Mouse (Mus musculus) ES-CJ7 (cell line): Measurements from ENCODE around the gene Cdcp1.

Source experiments
- DNase-seq: peaks from one replicate; pipeline ENCODE4 v3.0.0; 2011; ENCODE audit warnings: low read depth, low spot score

The Cdcp1 gene

DNA sequence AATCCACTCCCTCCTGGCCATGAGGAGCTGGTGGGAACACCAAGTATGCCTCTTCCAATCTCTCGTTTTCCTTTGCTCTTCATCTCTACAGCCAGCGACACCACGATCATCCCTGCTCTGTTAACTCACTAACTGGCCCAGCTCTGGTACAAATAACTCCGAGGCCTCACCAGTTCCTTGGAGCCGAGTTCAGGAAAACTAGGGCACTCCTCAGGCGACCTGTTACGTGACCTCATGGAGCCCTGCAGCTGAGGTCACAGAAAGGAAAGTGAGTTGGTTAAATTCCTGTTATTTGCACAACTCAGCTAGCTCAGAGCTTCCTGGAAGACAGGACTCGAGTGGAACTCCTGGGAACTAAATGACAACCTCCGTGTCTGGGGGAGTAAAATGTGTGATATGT, 2.5 kb downstream of the Cdcp1 start:
- no peak for DNase-seq

DNA sequence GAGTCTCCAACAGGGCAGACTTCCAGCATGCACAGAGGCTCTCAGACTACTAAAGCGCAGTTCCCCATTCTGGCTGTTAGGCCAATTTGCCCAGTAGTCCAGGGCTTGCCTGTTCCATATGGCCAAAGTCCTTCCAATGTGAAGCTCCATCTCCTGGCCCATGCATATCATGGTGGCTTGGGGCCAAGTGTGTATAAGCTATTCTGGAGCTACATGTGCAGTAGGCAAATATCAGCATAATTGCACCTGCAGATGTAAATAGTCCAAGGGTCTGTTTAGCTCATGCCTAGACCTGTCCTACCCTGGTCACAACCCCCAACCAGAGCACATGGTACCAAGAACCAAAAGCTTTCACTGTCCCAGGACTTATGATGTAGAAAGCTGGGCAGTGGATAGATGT, 7.9 kb downstream of the Cdcp1 start:
- no peak for DNase-seq

DNA sequence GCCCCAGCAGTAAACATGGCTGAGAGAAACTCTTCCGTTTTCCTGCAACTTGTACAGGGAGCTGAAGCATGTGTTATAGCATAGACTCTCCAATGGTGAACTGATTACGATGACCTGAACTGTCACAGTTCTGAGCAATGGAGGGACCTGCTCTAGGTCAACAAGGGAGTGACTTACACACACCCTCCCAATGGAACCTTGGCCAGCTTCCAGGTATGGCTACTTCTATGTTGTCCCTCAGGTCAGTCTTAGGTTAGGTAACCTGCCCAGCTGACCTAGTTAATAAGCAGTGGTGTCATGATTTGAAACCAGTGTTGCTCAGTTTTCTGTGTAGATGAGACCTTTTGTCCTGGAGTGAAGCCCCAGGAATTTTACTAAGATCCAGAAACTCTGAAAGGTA, 8.9 kb downstream of the Cdcp1 start:
- DNase-seq = no peak

DNA sequence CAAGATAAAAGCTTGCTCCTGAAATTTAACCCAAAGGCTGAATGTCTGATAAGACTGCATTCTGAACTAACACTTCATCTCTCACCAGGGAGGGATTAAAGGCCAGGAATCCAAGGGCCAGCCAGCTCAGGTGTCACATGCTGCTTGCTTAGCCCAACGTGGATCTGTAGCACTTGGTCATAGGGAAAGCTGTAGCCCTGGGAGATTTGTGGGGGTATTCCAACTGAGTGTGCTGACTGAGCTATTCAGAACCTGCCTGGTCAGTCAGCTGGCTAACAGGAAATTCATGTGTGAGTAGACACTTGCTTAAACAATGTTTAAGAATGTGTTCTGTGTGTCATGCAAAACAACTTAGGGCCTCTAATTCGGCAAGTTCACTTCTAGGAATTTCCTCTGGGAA, 9.3 kb downstream of the Cdcp1 start:
- no peak for DNase-seq

DNA sequence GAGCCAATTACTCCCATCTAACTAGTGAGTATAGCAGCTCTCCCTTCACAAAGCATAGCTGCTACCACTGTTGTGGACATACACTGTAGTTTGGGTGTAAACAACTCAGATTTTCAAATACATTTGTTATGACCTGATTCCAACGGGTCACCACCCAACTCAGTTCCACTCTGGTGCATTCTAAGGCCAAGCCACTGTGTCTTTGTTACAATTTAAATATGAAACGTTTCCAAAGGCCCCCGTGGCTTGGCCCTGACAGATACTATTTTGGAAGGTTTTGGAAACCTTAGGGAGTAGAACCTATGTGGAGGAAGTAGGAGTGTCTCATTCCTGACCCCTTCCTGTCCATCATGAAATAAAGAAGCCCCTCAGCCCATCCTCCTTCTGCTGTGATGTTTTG, 15.7 kb downstream of the Cdcp1 start:
- no peak for DNase-seq

DNA sequence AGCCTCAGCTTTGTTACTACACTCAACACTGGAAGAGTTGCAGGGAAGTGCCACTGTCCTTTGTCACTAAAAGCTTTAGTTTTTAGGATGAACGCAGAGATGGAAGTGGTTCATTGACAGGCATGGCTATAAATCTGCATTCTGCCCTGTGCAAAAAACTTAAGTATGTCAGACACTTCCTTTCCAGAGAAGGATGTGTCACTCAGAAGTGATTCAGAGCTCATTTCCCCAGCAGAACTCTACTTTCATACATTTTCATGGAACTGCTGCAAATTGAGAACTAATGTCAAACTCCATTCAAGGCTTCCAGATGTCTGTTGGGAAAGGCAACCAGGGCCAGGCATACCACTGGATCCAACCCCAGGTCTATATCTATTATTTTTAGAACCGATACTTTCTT, 27.6 kb downstream of the Cdcp1 start:
- DNase-seq = no peak

DNA sequence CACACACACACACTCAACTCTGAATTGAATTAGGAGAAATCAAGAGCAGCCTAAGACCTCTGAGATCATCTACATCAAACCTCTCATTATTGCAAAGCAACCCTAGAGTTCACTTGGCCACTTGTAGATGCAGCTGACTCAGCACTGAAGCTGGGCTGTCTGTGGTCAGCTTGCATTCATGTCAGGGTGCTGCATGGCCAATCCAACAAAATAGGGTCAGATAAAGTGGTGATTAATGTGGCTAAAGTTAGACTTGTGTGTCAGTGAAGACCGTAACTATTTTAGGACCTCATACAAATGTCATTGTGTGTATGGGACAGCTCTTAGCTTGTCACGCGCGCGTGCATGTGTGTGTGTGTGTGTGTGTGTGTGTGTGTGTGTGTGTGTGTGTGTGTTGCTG, 28.2 kb downstream of the Cdcp1 start:
- no peak for DNase-seq

DNA sequence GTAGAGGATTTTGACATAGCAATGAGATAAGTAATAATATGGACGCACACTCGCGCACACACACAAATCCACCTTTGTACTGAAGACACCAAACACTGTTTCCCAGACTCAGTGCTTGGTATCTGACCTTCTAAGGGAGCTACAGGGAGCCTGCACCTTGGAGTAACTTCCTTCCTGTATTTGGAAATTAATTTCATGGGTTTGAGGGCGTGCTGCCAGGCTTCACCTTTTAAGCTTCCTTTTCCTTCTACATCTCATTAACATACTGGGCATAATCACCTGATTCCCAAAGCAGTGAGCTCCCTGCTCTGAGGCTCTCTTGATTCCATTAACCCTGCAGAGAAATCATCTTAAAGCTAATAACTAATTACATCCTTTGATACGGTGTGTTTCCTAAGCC, 29.7 kb downstream of the Cdcp1 start:
- DNase-seq = no peak

DNA sequence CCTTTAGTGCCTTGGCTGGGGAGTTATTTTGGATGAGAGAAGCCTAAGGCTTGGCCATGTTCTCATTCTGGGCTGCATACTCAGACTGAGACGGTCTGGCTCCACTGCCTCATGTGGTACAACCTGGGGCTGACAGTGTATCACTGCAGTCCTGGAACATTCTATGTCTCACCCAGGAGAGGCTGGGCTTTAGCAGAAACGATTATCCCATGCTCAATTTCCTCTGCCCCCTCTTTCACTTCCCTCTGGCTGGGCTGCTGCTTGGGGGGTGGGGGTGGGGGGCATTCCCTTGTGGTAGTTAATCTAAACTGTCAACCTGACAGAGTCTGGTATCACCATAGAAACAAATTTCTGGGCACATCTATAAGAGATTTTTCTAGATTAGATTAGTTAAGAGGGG, 30.3 kb downstream of the Cdcp1 start:
- DNase-seq = no peak

DNA sequence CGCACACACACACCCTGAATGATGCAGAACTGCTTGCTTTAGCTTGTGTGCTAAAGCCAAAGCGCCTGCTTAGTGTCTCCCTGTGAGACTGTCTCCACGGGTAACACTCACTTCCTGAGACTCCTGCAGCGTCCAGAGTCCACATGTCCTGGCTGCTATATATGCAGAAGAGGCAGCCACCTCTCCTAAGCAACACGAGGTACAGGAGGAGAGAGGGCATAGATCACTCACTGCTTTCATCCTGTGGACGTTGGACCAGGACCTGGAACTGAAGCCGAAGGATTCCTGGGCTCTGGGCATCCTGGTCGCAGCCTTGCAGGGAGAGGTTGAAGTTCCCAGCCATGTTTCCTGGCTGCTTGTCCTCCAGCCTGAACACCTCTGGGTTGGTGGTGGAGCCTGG, 32.6 kb downstream of the Cdcp1 start:
- no peak for DNase-seq

DNA sequence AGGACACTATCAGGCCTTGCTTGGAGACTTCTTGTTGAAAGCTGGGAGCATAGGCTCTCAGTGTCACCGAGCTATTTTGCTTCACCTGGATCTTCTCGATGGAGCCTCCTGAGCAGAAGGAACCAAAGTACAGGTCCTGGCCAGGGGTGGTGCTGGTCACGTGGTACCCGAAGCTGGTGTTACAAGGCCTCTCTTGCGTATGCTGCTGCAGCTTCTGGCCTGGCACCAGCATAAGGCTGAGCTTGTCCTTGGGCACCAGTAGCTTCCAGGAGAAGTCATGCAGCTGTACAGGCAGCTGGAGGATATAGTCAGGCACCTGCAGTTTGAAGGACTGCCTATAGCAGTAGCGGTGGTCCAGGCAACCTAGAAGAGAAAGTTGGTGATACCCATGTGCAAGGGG, 35.8 kb downstream of the Cdcp1 start:
- DNase-seq = no peak

DNA sequence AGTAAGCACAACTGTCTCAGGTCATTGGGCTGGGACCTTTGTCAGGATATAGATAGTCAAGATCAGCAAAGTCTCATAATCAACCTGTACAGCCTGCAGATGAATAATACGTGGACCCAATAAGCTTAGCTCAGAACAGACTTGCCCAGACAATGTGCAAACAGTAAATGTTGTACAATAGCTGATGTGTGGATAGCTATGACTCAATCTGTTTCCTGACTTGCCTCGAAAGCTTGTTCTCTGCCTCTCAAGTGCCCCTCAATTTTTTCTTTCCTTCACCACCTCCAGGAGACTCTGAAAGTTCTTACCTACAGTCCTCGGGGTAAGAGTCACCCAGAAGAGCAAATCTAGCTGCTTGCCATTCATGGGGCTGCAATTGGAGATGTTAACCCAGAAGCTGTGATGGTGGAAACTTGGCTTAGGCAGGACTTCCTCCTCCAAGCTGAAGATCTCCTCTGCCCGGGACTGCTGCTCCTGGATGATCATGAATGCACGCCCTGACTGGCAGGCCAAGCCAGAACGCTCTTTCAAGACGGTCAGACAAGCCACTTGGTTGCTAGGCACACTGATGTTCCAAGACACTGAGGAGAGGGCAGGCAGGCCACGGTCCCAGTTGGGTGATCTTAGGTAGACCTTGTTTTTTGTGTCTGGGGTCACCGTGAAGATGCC, 38.3 kb downstream of the Cdcp1 start:
- DNase-seq = no peak

DNA sequence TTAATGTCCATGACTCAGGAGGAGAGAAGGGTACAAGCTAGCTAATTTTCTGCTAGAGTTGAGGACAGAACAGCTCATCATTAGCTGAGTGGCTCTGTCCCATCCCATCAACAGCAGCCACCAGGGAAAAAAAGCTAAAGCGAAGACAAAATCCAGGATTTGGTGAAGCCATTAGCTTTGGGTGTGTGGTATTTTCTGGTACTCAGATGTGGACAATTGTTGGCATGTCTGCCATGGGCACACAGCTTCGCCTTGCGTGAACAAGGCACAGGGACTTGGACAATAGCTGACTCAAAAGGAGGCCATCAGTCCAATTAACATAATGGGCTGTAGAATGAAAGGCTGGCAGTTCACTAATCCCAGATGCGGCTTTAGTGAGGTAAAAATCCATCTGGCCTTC, 41.5 kb downstream of the Cdcp1 start:
- DNase-seq = no peak

DNA sequence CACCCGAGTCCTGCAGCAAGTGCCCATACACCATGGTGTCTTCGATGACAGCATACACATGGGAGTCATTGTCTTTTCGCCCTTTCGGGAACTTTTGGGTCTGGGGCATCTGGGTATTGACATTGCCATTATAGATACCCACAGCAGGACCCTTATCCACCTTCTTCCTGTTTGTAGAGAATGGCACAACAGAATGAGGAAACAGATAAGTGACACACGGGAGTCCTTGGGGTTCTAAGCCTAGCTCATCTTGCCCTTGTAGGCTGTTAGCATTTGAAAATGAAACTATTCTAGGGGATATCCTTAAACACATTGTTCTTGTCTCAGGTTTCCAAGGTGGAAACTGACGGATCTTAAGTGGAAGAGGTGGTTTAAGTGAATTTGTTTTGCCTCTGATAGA, 42.1 kb downstream of the Cdcp1 start:
- DNase-seq = no peak

DNA sequence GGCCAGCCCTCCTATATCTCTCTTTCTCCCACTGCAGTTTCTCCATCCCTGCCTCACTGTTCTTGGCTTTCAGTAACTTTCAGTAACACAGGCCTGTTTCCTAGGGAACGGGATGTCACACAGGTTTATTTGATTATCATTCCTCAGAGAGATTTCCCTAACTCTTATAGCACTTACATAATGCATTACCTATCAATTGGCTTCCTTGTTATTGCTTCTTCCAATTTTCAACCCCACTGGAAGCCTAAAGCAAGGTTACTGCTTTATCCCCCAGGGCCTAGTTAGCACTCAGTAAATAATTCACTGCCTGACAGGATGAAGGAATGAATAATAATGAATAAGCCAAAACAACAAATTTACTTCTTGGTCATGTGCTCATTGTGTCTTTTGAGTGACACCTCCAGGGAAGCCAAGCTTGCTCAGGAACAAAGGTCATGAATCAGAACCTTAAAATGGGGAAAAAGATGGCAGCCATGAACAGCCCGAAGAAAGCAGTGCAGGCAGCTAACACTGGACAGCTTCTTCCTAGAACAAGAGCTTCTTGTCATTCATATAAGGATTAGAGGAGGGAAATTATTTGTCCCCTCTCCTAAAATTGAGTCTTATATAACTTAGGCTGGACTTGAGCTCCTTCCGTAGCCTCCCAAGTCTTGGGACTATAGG, 49.9 kb downstream of the Cdcp1 start:
- DNase-seq = no peak

DNA sequence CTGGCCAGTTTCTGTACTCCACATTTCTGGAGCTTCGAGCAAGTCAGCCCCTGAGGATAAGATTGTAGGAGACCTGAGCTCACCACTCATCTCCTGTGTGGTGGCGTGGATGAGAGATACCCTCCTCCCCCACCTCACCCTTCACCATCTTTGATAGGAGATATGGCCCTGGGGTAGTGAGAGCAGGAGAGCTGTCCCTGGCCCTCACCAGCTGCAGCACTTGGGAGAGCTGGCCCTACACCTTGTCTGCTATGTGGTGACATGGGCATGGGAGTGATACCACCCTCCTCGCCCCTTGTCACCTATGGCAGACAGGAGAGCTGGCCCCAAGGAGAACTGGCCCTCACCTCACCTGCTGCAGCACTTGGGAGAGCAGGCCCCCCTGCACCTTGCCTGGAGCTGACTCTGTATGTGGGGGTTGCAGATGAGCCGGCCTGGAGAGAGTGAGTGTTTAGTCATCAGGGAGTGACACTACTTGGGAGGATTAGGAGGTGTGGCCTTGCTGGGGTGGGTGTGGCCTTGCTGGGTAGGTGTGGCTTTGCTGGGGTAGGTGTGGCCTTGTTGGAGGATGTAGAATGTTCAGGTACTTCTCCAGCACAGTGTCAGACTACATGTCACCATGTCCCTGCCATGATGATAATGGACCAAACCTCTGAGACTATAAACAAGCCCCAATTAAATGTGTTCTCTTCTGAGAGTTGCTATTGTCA, 52.7 kb downstream of the Cdcp1 start:
- peak; percentile 11 for DNase-seq

DNA sequence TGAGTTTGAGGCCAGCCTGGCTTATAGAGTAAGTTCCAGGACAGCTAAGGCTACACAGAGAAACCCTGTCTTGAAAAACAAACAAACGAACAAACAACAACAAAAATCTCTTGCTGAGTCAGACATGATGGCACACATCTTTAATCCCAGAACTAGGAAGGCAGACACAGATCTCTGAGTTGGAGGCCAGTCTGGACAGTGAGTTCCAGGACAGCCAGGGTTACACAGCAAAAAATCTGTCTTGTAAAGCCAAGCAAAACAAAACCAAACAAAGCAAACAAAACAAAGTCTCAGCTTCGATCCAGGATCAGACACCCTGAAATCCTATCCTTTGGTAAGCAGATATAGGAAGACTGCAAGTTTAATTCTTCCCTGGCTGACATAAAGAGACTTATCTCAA, 54.0 kb downstream of the Cdcp1 start:
- no peak for DNase-seq

DNA sequence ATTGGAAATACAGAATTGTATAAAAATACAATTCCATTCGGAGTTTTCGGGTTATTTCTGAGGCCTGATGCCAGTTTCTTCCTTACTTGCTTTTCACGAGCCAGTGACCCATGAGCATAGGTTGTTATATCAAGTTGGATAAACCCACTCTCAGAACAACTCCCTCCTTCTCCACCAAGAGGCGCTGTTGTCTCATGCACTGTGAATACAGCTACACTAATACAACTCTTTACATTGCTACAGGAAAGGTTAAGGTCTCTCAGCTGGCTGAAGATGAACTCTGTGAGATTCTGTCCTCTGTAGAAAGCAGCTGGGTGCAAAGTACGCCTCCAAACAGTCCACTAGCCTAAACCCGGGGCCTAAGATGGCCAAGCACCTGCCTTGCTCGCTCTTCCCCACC, 56.5 kb downstream of the Cdcp1 start:
- peak; percentile 73 for DNase-seq

DNA sequence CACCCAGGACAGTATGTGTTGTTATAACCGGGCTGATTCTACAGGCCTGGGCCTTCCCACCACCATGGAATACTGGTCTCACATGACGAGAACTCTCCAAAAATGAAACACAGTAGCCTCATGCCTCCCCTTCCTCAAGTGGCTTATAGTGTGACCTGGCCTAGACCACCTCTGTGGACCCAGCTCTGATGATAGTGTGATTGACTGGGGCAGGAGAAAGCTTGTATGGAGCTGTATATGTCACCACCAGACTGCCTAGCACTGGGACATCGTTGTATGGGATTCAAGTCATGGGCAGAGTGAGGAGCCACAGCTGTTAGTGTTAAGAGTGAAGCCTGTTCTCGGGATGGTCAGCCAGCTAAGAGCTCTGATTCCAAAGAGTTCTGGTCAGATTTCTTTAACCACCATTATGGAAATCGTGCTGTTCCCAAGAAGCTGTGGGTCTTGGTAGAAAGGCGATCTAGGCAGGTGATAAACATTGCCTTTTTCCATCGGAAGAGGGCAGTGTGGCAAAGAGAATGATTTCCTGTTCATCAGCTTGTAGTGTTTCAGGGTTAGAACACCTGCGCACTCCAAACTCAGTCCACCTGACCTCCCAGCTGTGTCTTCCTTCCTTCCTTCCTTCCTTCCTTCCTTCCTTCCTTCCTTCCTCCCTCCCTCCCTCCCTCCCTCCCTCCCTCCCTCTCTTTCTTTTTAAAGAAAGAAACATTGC, 57.6 kb downstream of the Cdcp1 start:
- DNase-seq = peak; percentile 64

DNA sequence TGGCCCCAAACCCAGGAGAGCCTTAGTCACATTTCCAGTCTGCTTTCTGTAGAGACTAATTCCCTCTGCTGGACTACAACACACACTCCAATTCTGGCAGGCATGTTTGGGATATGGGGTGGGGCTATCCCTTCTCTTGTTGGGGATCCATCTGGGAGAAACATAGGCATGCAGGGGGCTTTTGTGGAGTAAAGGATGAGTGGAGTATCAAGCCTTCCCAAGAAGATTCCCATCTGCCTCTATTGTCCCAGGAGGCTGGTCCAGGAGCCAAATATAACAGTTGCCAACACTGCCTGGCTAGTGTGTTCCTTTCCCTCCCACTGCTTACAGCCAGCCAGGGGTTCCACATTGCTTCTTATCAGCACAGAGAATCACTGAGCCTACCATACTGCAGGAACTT, 58.1 kb downstream of the Cdcp1 start:
- no peak for DNase-seq

DNA sequence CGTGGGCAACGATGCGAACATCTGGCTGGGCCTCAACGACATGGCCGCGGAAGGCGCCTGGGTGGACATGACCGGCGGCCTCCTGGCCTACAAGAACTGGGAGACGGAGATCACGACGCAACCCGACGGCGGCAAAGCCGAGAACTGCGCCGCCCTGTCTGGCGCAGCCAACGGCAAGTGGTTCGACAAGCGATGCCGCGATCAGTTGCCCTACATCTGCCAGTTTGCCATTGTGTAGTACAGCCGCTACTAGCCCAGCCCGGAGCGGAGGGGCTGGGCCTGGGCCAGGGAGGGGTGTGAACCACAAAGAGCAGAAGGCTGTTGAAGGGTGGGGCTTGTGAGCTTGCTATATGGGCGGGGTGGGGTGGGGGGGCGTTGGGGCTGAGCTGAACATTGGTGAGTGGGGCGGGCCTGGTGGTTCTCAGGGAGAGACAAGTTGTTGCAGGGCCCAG, 58.9 kb downstream of the Cdcp1 start:
- peak; percentile 30 for DNase-seq

DNA sequence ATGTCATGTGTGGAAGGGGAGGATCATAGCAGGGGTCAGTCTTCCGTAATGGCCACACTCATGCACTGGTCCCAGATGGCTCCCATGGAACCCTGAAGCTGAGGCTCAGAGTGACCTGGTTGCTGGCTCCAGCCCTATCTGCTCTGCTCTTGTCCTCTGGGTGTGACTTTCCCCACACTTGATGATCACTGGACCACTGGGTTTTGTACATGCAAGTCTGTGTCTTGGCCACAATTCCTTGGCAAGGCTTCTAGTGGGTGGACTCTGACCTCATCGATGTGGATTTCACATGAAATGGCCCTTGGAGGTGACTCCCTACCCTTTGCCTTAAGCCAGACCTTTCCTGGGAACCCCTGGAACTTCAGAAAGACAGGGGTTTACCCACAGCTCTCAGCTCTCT, 62.7 kb downstream of the Cdcp1 start:
- no peak for DNase-seq
